In the genomic region with DNA sequence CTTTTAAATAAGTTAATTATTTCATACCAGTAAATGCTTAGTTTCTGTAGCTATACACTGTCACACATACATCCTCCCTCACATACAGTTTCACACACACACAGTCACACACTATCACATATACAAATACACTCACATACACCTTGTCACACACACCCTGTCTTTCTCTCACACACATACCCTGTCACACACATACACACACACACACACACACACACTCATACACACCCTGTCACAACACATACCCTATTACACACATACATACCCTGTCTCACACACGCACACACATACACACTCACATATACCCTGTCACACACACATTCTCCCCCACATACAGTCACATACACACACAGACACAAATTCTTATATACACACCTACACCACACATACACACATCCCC, we compare ENCODE assay signal across 24 mouse cellular contexts. TPM values are rescaled to one million over a fixed set of nuclear protein-coding genes. Genes with fewer than 3 reads are reported as not detected.
DNase-seq lines count a peak whose midpoint lies in the region; ATAC-seq and TF ChIP-seq lines count a peak whose summit lies in the region.
"Had no signal": no experiment of that assay in that cellular context is flagged by ENCODE, and none has a peak within 500 bp of the region (broad histone marks: within the 10 kb centered on the region; RNA-seq: fewer than 3 reads in every experiment).

No protein-coding gene starts in this region.

- no peaks in the 10 kb centered on the region for H3K27me3 ChIP-seq in heart, embryonic 14.5 days (ENCODE audit: control insufficient read depth, insufficient read depth, low read length)
- no peaks in the 10 kb centered on the region for H3K27me3 ChIP-seq in heart, embryonic 10.5 days (ENCODE audit: insufficient read depth, poor library complexity, severe bottlenecking)
- H3K27me3 ChIP-seq in MEL (ENCODE audit: control insufficient read depth in 1 of 2, insufficient read depth in 2 of 2, low read length in 2 of 2), result no peaks in the 10 kb centered on the region
- H3K27me3 ChIP-seq: CH12.LX had no signal

- no peaks in the 10 kb centered on the region for H3K9me3 ChIP-seq in heart, embryonic 14.5 days (ENCODE audit: control insufficient read depth, low read length)
- no peaks in the 10 kb centered on the region for H3K9me3 ChIP-seq in heart, embryonic 10.5 days
- H3K9me3 ChIP-seq in MEL (replicated peaks; ENCODE audit: insufficient read depth, low read length), result no peaks in the 10 kb centered on the region
- H3K9me3 ChIP-seq: G1E had no signal

- DNase-seq in heart, embryonic 10.5 days (ENCODE audit: low spot score), result no peak
- no peak for DNase-seq in MEL (ENCODE audit: low read depth, low spot score)
- no peak for DNase-seq in right cerebral cortex, postnatal 36 days (ENCODE audit: low spot score in 2 of 2)
- DNase-seq: adrenal gland, adult 2 months; adrenal gland, adult 8-10 months; adrenal gland, postnatal 10 days; adrenal gland, postnatal 14 days; adrenal gland, postnatal 25 days; adrenal gland, postnatal 36 days; B cell, adult 2 months; cerebellum, adult 11 months; cerebellum, adult 11-12 months; cerebellum, adult 18-20 months; cerebellum, adult 2 months had no signal

- WGBS in heart, embryonic 14.5 days, result 85% methylated on average over 1 of the region's 1 CpGs
- 84% methylated on average over 1 of the region's 1 CpGs for WGBS in heart, embryonic 10.5 days

- H3K4me3 ChIP-seq in heart, embryonic 14.5 days (ENCODE audit: control insufficient read depth in 1 of 2, insufficient read depth in 1 of 2, low read depth in 1 of 2, low read length in 2 of 2), result no peak overlapping the region
- no peak overlapping the region for H3K4me3 ChIP-seq in heart, embryonic 10.5 days
- H3K4me3 ChIP-seq in MEL (ENCODE audit: control insufficient read depth in 1 of 2, insufficient read depth in 1 of 2, low read depth in 2 of 2, low read length in 2 of 2), result no peak overlapping the region

- no peak overlapping the region for H3K9ac ChIP-seq in heart, embryonic 14.5 days (ENCODE audit: low read length)
- H3K9ac ChIP-seq in MEL (ENCODE audit: control insufficient read depth, low read depth, low read length, poor library complexity, severe bottlenecking), result no peak overlapping the region

- no peak for TF ChIP-seq CTCF in MEL (IDR thresholded peaks at IDR 0.05 in 2 of 3, conservative IDR thresholded peaks at IDR 0.05 in 1 of 3; ENCODE audit: control insufficient read depth in 1 of 3, insufficient read depth in 1 of 3, low read depth in 2 of 3, low read length in 3 of 3, poor library complexity in 1 of 3, severe bottlenecking in 1 of 3)

- H3K36me3 ChIP-seq in heart, embryonic 14.5 days (ENCODE audit: control insufficient read depth, insufficient read depth, low read length), result no peaks in the 10 kb centered on the region
- H3K36me3 ChIP-seq in heart, embryonic 10.5 days, result no peaks in the 10 kb centered on the region
- peaks cover 0 to 9% of the 10 kb centered on the region in 2 experiments; a peak in 2 of 4 replicates for H3K36me3 ChIP-seq in MEL (ENCODE audit: control insufficient read depth in 1 of 2, insufficient read depth in 2 of 2, low read length in 2 of 2)

- no peak overlapping the region for H3K4me2 ChIP-seq in heart, embryonic 14.5 days (ENCODE audit: low read length)

- TF ChIP-seq POLR2A in MEL (IDR thresholded peaks at IDR 0.05; ENCODE audit: control insufficient read depth in 1 of 2, insufficient read depth in 1 of 2, low read depth in 1 of 2, low read length in 2 of 2, poor library complexity in 1 of 2), result no peak

- H3K4me1 ChIP-seq in heart, embryonic 14.5 days (ENCODE audit: control insufficient read depth in 2 of 2, insufficient read depth in 2 of 2, low read length in 2 of 2), result no peaks in the 10 kb centered on the region
- H3K4me1 ChIP-seq in heart, embryonic 10.5 days, result no peaks in the 10 kb centered on the region
- peaks cover 6 to 8% of the 10 kb centered on the region in 2 experiments for H3K4me1 ChIP-seq in MEL (ENCODE audit: control insufficient read depth in 1 of 2, insufficient read depth in 2 of 2, low read length in 2 of 2)

- TF ChIP-seq EP300 in MEL (IDR thresholded peaks at IDR 0.05; ENCODE audit: low read depth in 1 of 2, low read length in 2 of 2), result no peak

- no peaks in the 10 kb centered on the region for H3K79me2 ChIP-seq in MEL (ENCODE audit: control insufficient read depth, insufficient read depth, low read length, poor library complexity)

- ATAC-seq in heart, embryonic 14.5 days (ENCODE audit: insufficient number of reproducible peaks, insufficient read depth, low FRiP score, low read depth), result 0 out of 2 replicates have a peak, but pooled peaks have one; percentile 6
- ATAC-seq: activated CD4-positive, CD25-positive, alpha-beta regulatory T cell, adult 4 months; CD4-positive, CD25-positive, alpha-beta regulatory T cell, adult 4 months; Patski had no signal

- H3K27ac ChIP-seq in heart, embryonic 14.5 days (replicated peaks in 1 of 2; ENCODE audit: control insufficient read depth in 1 of 2, insufficient read depth in 1 of 2, low read depth in 2 of 2, low read length in 2 of 2), result no peak overlapping the region
- H3K27ac ChIP-seq in heart, embryonic 10.5 days, result no peak overlapping the region
- no peak overlapping the region for H3K27ac ChIP-seq in MEL (ENCODE audit: control insufficient read depth, low read depth, low read length)

- no peak for TF ChIP-seq RAD21 in MEL (IDR thresholded peaks at IDR 0.05; ENCODE audit: low read depth, low read length)

TF ChIP-seq in MEL, 35 proteins besides CTCF, POLR2A, EP300 and RAD21:
- TF ChIP-seq GABPA (IDR thresholded peaks at IDR 0.05; ENCODE audit: low read depth, low read length) (no peak), NELFE (IDR thresholded peaks at IDR 0.05; ENCODE audit: low read depth, low read length) (no peak), JUND (IDR thresholded peaks at IDR 0.05; ENCODE audit: low read depth, low read length) (no peak), MYC (IDR thresholded peaks at IDR 0.05; ENCODE audit: low read depth, low read length) (no peak), ELF1 (IDR thresholded peaks at IDR 0.05; ENCODE audit: low read depth, low read length) (no peak), ZNF384 (IDR thresholded peaks at IDR 0.05; ENCODE audit: low read depth, low read length) (no peak), POLR2AphosphoS5 (IDR thresholded peaks at IDR 0.05; ENCODE audit: borderline replicate concordance, low read depth, low read length) (peak; percentile 94; the same call in 1 of the 2 replicates), GATA1 (IDR thresholded peaks at IDR 0.05; ENCODE audit: low read depth, low read length) (no peak), BHLHE40 (IDR thresholded peaks at IDR 0.05; ENCODE audit: borderline replicate concordance, low read depth, low read length) (no peak)
TF ChIP-seq in MEL: peak in this region for 1.

RNA-seq across cellular contexts. Expression of gene Pdcd1lg2, which starts 47.3 kb away (rescaled TPM):
- polyA plus RNA-seq in heart, embryonic 14.5 days (2014; fragmentation: Nextera tagmentation; extraction: Ambion mirVana), result not detected in 2 replicates
- polyA plus RNA-seq in heart, embryonic 10.5 days (2016; fragmentation: Nextera tagmentation; extraction: Ambion mirVana), result not detected in 2 replicates
- 1.3 and 1.7 TPM in 2 replicates for total RNA-seq in MEL (2012; rRNA removed)
- 1 to 10 TPM in 1 of 2 experiments, not detected in 1; 5.4 TPM for polyA plus RNA-seq in MEL (2012; ENCODE audit: insufficient read depth in 1 of 2, insufficient read length in 2 of 2, low read depth in 1 of 2, low replicate concordance in 2 of 2, missing spikeins in 1 of 2)
- total RNA-seq: adrenal gland, adult 18-20 months; adrenal gland, adult 2 months; adrenal gland, adult 8-10 months; adrenal gland, postnatal 10 days; adrenal gland, postnatal 14 days; adrenal gland, postnatal 25 days; adrenal gland, postnatal 36 days; adrenal gland, postnatal 4 days; ES-E14 had no signal
- polyA plus RNA-seq: adrenal gland, adult 2 months; C2C12; cerebellum, adult 2 months had no signal
